Mouse (Mus musculus) MEL (cell line): Measurements from ENCODE around the gene Crygc. TPM values are rescaled to one million over a fixed set of nuclear protein-coding genes. Genes with fewer than 3 reads are reported as not detected.

Source experiments
- DNase-seq: peaks from one replicate; pipeline ENCODE4 v3.0.0; 2011; ENCODE audit warnings: low read depth, low spot score
- H3K27ac ChIP-seq: 2 replicates; pipeline ENCODE4 v1.5.1; 2012; ENCODE audit warnings: low read depth, mild to moderate bottlenecking, control low read depth, low read length, moderate library complexity; ENCODE audit not compliant: control insufficient read depth
- H3K27me3 ChIP-seq, 2 experiments: fragments of 150-350 bp in 1 of 2; sonication (generic) in 1 of 2; 2 replicates each; pipeline ENCODE4 v1.6.1; 2012; ENCODE audit warnings: low read length in 2 of 2, mild to moderate bottlenecking in 2 of 2, improper control_type of control experiment in 1 of 2, moderate library complexity in 1 of 2; ENCODE audit not compliant: insufficient read depth in 2 of 2, control insufficient read depth in 1 of 2
- H3K36me3 ChIP-seq, 2 experiments: 2 replicates each; pipeline ENCODE4 v1.6.1; 2012 to 2014; ENCODE audit warnings: low read length in 2 of 2, improper control_type of control experiment in 1 of 2, inconsistent platforms in 1 of 2, mild to moderate bottlenecking in 1 of 2; ENCODE audit not compliant: insufficient read depth in 2 of 2, control insufficient read depth in 1 of 2
- H3K4me1 ChIP-seq, 2 experiments: fragments of 150-350 bp in 1 of 2; sonication (generic) in 1 of 2; 2 replicates each; pipeline ENCODE4 v1.6.1; 2012; ENCODE audit warnings: low read length in 2 of 2, improper control_type of control experiment in 1 of 2, mild to moderate bottlenecking in 1 of 2; ENCODE audit not compliant: insufficient read depth in 2 of 2, control insufficient read depth in 1 of 2
- H3K4me3 ChIP-seq, 2 experiments: fragments of 150-350 bp in 1 of 2; sonication (generic) in 1 of 2; 2 replicates each; pipeline ENCODE4 v1.5.1; 2012; ENCODE audit warnings: low read depth in 2 of 2, low read length in 2 of 2, mild to moderate bottlenecking in 2 of 2, moderate library complexity in 2 of 2, control low read depth in 1 of 2, improper control_type of control experiment in 1 of 2; ENCODE audit not compliant: control insufficient read depth in 1 of 2, insufficient read depth in 1 of 2
- H3K79me2 ChIP-seq: 2 replicates; pipeline ENCODE4 v1.6.1; 2012; ENCODE audit warnings: mild to moderate bottlenecking, low read length, moderate library complexity; ENCODE audit not compliant: control insufficient read depth, poor library complexity, insufficient read depth
- H3K9ac ChIP-seq: 2 replicates; pipeline ENCODE4 v1.6.1; 2012; ENCODE audit warnings: low read depth, mild to moderate bottlenecking, control low read depth, low read length, moderate library complexity; ENCODE audit not compliant: control insufficient read depth, poor library complexity, severe bottlenecking
- H3K9me3 ChIP-seq: fragments of 150-350 bp; sonication (generic); replicated peaks from 2 replicates; pipeline ENCODE4 v1.6.1; 2012; ENCODE audit warnings: mild to moderate bottlenecking, low read length, improper control_type of control experiment, moderate library complexity; ENCODE audit not compliant: insufficient read depth
- BHLHE40 ChIP-seq: IDR thresholded peaks from 2 replicates; pipeline ENCODE4 v1.6.1; 2012; ENCODE audit warnings: low read depth, mild to moderate bottlenecking, inconsistent platforms, low read length, improper control_type of control experiment, borderline replicate concordance
- CTCF ChIP-seq, 3 experiments: IDR thresholded peaks in 2 of 3; conservative IDR thresholded peaks in 1 of 3; 2 replicates each; pipeline ENCODE4 v1.5.1; 2011 to 2012; ENCODE audit warnings: low read length in 3 of 3, low read depth in 2 of 3, mild to moderate bottlenecking in 2 of 3, improper control_type of control experiment in 1 of 3, inconsistent platforms in 1 of 3, mixed read lengths in 1 of 3, moderate library complexity in 1 of 3; ENCODE audit not compliant: control insufficient read depth in 1 of 3, insufficient read depth in 1 of 3, poor library complexity in 1 of 3, severe bottlenecking in 1 of 3
- JUND ChIP-seq: IDR thresholded peaks from 2 replicates; pipeline ENCODE4 v1.6.1; 2011; ENCODE audit warnings: low read depth, mild to moderate bottlenecking, improper control_type of control experiment, low read length
- KAT2A ChIP-seq: conservative IDR thresholded peaks from 2 replicates; pipeline ENCODE4 v1.6.1; 2012; ENCODE audit warnings: low read depth, low read length, improper control_type of control experiment, inconsistent platforms
- MAFK ChIP-seq: IDR thresholded peaks from 2 replicates; pipeline ENCODE4 v1.6.1; 2011; ENCODE audit warnings: low read depth, mild to moderate bottlenecking, low read length, improper control_type of control experiment, borderline replicate concordance
- MAX ChIP-seq: IDR thresholded peaks from 2 replicates; pipeline ENCODE4 v1.6.1; 2011; ENCODE audit warnings: low read length, improper control_type of control experiment
- MEF2A ChIP-seq: IDR thresholded peaks from 2 replicates; pipeline ENCODE4 v1.6.1; 2014; ENCODE audit warnings: low read depth, mild to moderate bottlenecking, inconsistent platforms, low read length, improper control_type of control experiment; ENCODE audit not compliant: poor library complexity, insufficient replicate concordance, severe bottlenecking; ENCODE audit errors: extremely low read depth
- MXI1 ChIP-seq: IDR thresholded peaks from 2 replicates; pipeline ENCODE4 v1.6.1; 2011; ENCODE audit warnings: mild to moderate bottlenecking, low read depth, low read length, improper control_type of control experiment
- MYB ChIP-seq: IDR thresholded peaks from 2 replicates; pipeline ENCODE4 v1.6.1; 2011; ENCODE audit warnings: mild to moderate bottlenecking, low read depth, low read length, improper control_type of control experiment
- NELFE ChIP-seq: IDR thresholded peaks from 2 replicates; pipeline ENCODE4 v1.6.1; 2011; ENCODE audit warnings: low read depth, low read length, improper control_type of control experiment
- NRF1 ChIP-seq: IDR thresholded peaks from 2 replicates; pipeline ENCODE4 v1.6.1; 2014; ENCODE audit warnings: low read depth, mild to moderate bottlenecking, inconsistent platforms, low read length, improper control_type of control experiment, moderate library complexity; ENCODE audit not compliant: poor library complexity, insufficient read depth, severe bottlenecking
- POLR2A ChIP-seq, 2 experiments: IDR thresholded peaks; 2 replicates each; pipeline ENCODE4 v1.6.1; 2011 to 2012; ENCODE audit warnings: low read length in 2 of 2, mild to moderate bottlenecking in 2 of 2, control low read depth in 1 of 2, improper control_type of control experiment in 1 of 2, low read depth in 1 of 2, moderate library complexity in 1 of 2; ENCODE audit not compliant: control insufficient read depth in 1 of 2, insufficient read depth in 1 of 2, poor library complexity in 1 of 2
- POLR2AphosphoS5 ChIP-seq: IDR thresholded peaks from 2 replicates; pipeline ENCODE4 v1.6.1; 2012; ENCODE audit warnings: low read depth, borderline replicate concordance, mild to moderate bottlenecking, inconsistent platforms, low read length, moderate library complexity, mixed read lengths
- SMC3 ChIP-seq: IDR thresholded peaks from 2 replicates; pipeline ENCODE4 v1.6.1; 2011; ENCODE audit warnings: low read depth, low read length, improper control_type of control experiment
- TCF12 ChIP-seq: IDR thresholded peaks from 2 replicates; pipeline ENCODE4 v1.6.1; 2014; ENCODE audit warnings: low read depth, mild to moderate bottlenecking, inconsistent platforms, low read length, improper control_type of control experiment, moderate library complexity
- USF2 ChIP-seq, 2 experiments: IDR thresholded peaks; 2 replicates each; pipeline ENCODE4 v1.6.1; 2011 to 2012; ENCODE audit warnings: improper control_type of control experiment in 2 of 2, low read length in 2 of 2, borderline replicate concordance in 1 of 2, inconsistent platforms in 1 of 2, low read depth in 1 of 2, mild to moderate bottlenecking in 1 of 2; ENCODE audit not compliant: insufficient read depth in 1 of 2
- ZC3H11A ChIP-seq: IDR thresholded peaks from 2 replicates; pipeline ENCODE4 v1.6.1; 2012; ENCODE audit warnings: low read depth, mild to moderate bottlenecking, inconsistent platforms, low read length, improper control_type of control experiment
- ZKSCAN1 ChIP-seq: IDR thresholded peaks from 2 replicates; pipeline ENCODE4 v1.6.1; 2012; ENCODE audit warnings: low read depth, mild to moderate bottlenecking, inconsistent platforms, low read length, improper control_type of control experiment, moderate library complexity
- ZMIZ1 ChIP-seq: IDR thresholded peaks from 2 replicates; pipeline ENCODE4 v1.6.1; 2012; ENCODE audit warnings: low read depth, mild to moderate bottlenecking, inconsistent platforms, low read length, improper control_type of control experiment, moderate library complexity
- ZNF384 ChIP-seq: IDR thresholded peaks from 2 replicates; pipeline ENCODE4 v1.6.1; 2012; ENCODE audit warnings: low read depth, mild to moderate bottlenecking, inconsistent platforms, low read length, improper control_type of control experiment
- polyA plus RNA-seq, 2 experiments: library from polyadenylated mRNA; stranded (reverse) in 1 of 2; unstranded in 1 of 2; fragments of >175 nt in 1 of 2; fragments of >200 nt in 1 of 2; gene quantifications; 2 replicates each; pipeline versions ENCODE4 v1.2.1 to v1.2.4; 2012; ENCODE audit warnings: low replicate concordance in 2 of 2, low read depth in 1 of 2; ENCODE audit not compliant: insufficient read length in 2 of 2, insufficient read depth in 1 of 2, missing spikeins in 1 of 2
- total RNA-seq: library from RNA; depleted of rRNA; stranded (reverse); fragments of 300-350 nt; gene quantifications from 2 replicates; pipeline ENCODE4 v1.2.3, GENCODE M21; 2012

Crygc gene
- total and polyA plus RNA-seq, 3 experiments, result not detected

GRCm38 (mm10) chr1:65064201-65064600 lies 9.3 kb downstream of the Crygc start:
- no peaks in the 10 kb centered on the region for H3K9me3 ChIP-seq
- no peaks in the 10 kb centered on the region for H3K79me2 ChIP-seq
- H3K4me1 ChIP-seq, result no peaks in the 10 kb centered on the region
- no peaks in the 10 kb centered on the region for H3K36me3 ChIP-seq
- no peak overlapping the region for H3K4me3 ChIP-seq
- TF ChIP-seq SMC3 (no peak), MAFK (no peak), MXI1 (no peak)
- no peak overlapping the region for H3K27ac ChIP-seq
- DNase-seq, result no peak
- peaks cover 0 to 1% of the 10 kb centered on the region in 2 experiments; a peak in 1 of 4 replicates for H3K27me3 ChIP-seq
- no peak overlapping the region for H3K9ac ChIP-seq

GRCm38 (mm10) chr1:65063352-65063751 lies 10.1 kb downstream of the Crygc start, which contains the start of gene Crygd:
Gene Crygd (minus strand): TSS chr1:65063452.
- no peak within 1 kb of the TSS for H3K9ac ChIP-seq
- no peaks in the 10 kb centered on the region for H3K79me2 ChIP-seq
- H3K9me3 ChIP-seq, result no peaks in the 10 kb centered on the region
- no peaks in the 10 kb centered on the region for H3K4me1 ChIP-seq
- H3K27ac ChIP-seq, result no peak within 1 kb of the TSS
- TF ChIP-seq ZKSCAN1 (no peak), JUND (no peak), ZMIZ1 (no peak), TCF12 (no peak), CTCF (IDR thresholded peaks at IDR 0.05 in 2 of 3, conservative IDR thresholded peaks at IDR 0.05 in 1 of 3; ENCODE audit: control insufficient read depth in 1 of 3, insufficient read depth in 1 of 3, low read depth in 2 of 3, low read length in 3 of 3, poor library complexity in 1 of 3, severe bottlenecking in 1 of 3) (no peak), SMC3 (no peak), MYB (no peak), USF2 (IDR thresholded peaks at IDR 0.05; ENCODE audit: borderline replicate concordance in 1 of 2, insufficient read depth in 1 of 2, low read depth in 1 of 2, low read length in 2 of 2) (no peak), MEF2A (no peak), MAX (no peak), ZNF384 (no peak), NELFE (no peak), KAT2A (no peak), MXI1 (no peak), POLR2A (IDR thresholded peaks at IDR 0.05; ENCODE audit: control insufficient read depth in 1 of 2, insufficient read depth in 1 of 2, low read depth in 1 of 2, low read length in 2 of 2, poor library complexity in 1 of 2) (no peak), NRF1 (no peak), BHLHE40 (no peak), ZC3H11A (no peak), POLR2AphosphoS5 (no peak)
- no peaks in the 10 kb centered on the region for H3K36me3 ChIP-seq
- DNase-seq, result no peak
- peaks cover 0 to 1% of the 10 kb centered on the region in 2 experiments; a peak in 1 of 4 replicates for H3K27me3 ChIP-seq
- H3K4me3 ChIP-seq, result no peak within 1 kb of the TSS
